Mouse (Mus musculus): ENCODE measurements at regions not wholly inside any gene's neighbourhood (a gene's known extent, or its start where the extent isn't known, plus 50 kb on each side); places are given as distances from the start of the nearest gene placed in this dataset.

DNA sequence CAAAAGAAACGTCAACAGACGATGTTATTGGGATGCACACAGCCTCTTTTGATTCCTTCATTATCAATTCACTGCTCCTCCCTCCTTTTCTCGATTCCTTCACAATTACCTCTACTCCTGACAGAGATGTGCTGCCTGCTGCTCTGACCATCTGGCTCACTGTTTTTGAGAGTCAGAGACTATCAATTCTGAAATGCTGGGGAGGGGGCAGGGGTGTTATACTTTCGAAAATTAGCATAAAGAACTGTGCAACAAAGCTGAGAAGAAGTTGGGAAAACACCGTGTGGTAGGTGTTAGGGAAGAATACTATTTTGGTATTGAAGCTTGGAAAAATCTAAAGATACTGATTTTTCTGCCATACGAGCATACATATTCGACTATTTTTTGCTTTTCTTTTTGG is 96.4 kb downstream of the Nedd1 start:
- DNase-seq: no peak

DNA sequence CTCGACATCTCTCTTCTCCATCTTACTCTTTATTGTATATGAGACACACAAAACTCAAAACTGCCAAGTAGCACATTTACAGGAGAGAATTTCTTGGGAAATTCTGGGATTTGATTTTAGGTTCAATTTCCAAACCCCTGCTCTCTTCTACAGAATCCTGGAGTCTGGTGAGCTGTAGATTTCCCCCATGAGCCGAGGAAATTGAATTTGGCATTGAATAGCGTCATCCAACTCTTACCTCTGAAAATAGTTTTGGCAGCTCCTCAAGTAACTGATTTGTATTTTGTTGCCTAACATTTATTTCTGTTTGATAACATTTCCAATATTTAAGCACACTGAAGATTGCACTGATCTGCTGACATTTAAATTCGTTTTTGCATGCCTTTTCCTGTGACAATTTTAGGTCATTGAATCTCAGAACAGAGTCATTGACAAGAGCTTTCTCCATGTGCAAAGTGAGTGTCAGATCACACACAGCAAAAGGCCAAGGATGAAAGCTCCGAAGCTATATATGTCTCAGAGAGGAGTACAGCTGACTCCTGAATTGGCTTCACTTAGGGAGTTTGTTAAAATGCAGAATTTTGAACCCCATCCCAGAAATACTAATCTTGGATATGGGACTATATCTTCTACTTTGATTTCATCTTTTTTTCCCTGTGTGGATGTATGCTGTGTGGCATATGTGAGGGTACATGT is 106.4 kb downstream of the Nedd1 start:
- DNase-seq: no peak

DNA sequence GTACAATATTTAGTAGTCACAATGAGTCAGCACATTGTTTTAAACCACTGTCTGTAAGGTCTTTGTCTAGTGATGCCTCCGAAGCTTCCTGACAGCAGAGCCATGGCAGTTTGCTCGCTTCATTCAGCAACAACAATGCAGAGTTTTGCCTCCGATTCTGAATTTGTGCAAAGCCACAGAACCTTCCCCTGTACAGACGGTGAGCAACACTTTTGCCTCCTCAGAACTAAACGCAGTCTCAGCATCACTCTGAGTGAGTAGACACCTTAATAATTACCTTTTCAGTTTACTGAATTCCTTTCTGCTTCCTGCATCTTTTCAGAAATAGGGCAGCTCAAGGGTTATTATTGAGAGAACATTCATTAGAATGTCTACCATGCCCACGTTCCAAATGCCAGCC is 107.9 kb downstream of the Nedd1 start:
- DNase-seq: no peak

DNA sequence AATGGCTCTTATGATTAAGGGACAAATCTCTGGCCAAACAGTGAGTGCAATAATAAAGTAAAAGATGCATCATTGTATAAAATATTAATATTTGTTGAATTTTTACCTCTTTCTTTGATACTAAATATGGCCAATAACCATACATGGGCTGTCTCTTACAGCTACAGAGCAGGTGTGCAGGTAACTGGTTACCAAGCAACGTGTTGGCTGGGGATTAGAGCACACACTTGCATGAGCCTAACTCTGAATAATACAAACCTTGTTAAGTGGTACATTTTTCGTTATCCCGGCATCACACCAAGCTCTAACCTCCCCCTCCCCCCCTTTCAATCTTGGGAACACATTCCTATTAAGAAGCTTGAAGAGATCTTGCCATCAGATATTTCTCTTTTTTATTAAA is 111.2 kb downstream of the Nedd1 start:
- no peak for DNase-seq

DNA sequence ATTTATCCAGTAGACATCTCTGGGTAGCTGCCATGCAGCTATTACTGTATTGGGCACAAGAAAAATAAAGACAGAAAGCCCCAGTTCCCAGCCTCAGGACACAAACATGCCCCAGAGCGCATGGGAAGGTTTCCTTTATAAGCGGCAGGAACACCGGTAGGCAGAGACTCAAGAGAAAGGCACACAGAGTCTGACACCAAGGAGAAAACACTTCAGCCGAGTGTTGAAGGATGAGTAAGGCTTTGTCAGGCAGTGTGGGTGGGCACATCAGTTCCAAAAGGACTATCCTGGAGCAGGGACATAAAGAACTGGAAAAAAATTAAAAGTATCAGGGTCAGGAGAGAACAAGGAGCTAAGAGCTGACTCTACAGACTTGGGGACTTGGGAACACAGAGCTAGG is 115.5 kb downstream of the Nedd1 start:
- no peak for DNase-seq

DNA sequence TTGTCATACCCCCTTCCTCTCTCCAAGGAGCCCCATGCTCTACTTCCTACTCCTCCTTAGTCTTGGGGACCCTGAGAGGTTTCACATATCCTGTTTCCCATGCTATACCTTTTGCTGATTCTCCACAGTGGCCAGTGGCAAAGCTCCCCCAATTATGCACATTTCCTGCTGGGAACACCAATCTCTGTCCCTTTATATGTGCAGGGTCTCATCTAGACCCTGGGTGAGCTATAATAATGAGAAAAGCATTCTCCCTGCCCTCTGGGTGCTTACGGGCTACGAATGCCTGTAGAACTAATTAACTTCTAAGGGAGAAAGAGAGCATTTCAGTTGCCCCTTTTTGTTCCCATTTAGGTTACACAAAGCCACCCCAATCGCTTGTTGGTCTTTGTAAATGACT is 116.6 kb downstream of the Nedd1 start:
- no peak for DNase-seq

DNA sequence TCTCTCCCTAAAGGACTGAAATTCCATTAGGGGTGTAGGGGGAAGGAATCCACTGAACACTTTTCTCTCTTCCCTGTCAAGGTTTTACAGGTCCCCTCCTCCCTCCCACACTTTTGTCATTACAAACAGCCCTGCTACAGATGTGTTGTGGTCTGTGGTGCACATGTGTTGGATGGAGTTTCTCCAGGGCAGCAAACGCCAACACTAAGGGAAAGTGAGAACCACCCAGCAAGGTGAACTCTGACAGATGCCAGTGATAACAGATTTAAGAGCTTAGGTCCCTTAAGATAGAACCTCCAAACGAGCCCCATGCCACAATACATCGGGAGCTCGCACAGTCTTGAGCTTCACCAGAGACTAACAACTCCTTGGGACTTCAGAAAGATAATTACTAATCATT is 122.1 kb downstream of the Nedd1 start:
- DNase-seq: no peak

DNA sequence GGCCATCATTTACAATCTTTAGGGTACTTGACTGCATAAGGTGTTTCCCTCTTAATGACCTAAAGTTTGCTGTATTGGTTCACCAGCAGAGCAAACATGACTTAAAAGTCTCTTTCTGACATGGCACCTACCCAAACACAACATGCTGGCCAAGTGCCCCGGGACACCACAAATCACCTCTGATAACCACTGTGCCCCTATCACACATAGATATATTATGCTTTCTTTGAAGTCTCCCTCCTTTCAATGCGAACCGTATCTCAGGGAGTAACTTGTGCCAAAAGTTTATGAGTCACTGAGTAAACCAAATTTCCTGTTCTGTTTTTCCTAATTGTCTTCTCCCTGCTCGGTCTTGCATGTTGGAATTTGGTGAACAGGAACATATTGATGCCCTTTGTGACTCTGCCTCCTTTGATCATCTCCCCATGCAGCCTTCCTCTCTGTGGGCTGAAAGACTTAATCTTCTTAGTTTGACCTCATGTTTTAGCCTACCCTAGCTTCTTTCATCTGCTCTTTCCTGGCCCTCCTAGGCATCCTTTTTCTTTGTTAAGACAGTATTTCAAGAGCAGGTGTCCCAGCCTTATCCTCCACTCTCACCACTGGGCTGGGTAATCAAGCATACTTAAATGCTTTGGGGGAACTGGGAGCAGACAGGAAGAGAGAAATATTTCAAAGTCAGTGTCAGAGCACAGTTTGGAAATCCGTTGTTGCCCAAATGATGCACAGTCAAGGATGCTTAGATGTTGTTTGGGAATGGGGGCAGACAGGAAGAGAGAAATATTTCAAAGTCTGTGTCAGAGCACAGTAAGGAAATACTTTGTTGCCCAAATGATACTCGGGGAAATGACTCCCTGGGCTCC is 126.5 kb downstream of the Nedd1 start:
- no peak for DNase-seq

DNA sequence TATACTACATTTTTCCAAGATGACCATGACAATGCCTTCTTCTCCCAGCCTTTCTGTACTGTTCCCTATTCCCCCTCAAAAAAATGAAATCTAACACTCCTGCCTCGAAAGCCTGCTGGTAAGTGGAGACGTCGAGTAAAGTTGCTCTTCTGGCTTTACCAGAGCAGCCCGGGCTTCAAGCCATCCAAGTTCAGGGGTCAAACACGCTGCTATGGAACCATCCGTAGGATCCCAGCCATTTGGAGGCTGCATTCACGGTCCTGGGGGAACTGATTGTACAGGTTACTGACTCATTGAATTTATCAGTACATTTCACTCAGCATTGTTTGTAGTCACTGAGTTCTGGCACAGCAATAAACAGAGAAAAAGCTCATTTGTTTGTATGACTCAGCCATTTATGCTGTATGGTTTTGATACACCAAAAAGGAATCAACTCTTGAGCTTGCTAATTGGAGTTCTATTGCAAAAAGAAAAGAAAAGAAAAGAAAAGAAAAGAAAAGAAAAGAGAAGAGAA is 128.2 kb downstream of the Nedd1 start:
- DNase-seq: no peak

DNA sequence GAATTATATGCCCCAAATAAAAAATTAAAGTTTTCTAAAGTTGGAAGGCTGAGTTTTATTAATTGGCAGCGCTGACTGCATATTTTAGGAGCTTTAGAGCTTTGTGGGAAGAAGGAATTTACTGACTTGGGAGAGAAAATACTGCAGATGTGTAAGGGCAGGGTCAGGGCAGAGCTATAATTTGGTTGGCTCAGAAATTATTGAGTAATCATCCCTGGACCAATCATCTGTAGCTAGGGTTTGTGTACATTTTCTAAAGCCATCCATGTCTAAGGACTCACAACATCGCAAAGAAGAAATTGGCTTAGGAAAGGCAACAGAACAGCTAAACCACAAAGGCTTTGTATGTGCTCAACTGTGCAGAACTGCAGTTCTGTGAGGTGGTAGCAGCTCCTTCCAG is 143.3 kb downstream of the Nedd1 start:
- DNase-seq: no peak

DNA sequence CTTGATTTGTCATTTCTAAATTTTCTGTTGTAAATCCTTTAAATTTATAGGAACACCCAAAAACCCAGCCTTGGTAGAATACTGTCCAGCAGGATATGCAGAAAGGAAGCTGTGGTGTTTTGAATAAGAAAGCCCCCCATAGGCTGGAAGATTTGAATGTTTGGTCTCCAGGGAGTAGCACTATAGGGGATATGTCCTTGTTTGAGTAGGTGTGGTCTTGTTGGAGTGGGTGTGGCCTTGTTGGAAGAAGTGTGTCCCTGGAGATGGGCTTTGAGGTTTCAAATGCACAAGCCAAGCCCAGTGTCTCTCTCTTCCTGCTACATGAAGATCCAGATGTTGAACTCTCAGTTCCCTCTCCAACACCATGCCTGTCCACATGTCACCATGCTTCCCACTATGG is 151.7 kb downstream of the Nedd1 start:
- DNase-seq: no peak

DNA sequence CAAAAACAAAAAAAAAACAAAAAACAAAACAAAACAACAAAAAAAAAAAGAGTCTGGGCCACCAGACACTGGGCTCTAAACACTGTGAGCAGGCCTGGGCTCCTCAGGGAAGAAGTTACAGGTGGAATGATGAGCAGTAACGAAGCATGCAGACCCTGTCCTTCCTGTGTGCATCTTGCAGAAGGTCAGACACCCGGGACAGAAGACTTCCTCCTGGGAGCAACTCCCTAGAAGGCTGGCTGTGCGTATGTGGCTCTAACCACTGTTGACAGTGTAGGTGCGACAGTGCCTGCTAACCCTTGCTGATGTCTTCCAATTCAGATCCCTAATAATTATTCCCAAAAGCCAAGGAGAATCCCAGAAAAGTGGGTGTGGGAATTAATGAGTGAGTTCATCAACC is 164.8 kb downstream of the Nedd1 start:
- no peak for DNase-seq

DNA sequence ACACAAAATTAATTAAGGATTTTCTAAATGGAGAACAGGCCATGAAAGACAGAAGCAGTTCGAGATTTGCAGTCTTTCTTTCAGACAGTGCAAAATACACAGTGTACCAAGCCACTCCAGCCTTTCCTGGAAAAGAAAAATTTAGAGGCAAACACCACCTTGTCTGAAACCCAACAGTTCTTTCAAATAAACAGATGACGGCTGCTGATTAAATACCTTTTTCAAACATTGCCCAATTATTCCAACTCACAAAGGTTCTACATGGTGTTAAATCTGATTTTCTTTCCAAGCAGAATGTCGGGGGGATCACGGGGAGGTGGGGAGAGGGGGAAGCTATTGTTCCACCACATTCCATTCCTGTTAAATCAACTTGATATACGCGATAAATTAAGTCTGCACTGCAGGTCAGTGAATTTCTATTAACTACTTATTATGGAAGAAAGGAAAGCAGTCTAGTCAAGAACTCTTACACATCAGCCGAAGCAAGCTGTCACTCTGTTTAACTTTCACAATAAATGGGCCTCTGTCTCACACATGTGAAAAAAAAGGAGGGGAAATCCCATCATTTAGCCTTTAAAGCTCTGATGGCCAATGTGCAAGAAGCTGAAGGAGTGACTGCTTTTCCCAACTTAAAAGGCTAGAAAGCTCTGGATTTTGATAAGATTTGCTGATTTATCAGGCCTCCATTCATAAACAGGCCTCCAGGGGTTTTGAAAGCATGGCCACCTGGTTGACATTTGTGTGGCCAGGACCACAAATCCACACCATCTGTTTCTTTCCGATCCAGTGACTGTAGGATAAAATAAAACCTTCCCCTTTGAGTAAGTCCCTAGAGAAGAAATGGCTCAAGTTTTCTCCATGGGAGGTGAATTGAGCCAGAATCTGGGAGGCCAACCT is 165.4 kb downstream of the Nedd1 start:
- DNase-seq: no peak

DNA sequence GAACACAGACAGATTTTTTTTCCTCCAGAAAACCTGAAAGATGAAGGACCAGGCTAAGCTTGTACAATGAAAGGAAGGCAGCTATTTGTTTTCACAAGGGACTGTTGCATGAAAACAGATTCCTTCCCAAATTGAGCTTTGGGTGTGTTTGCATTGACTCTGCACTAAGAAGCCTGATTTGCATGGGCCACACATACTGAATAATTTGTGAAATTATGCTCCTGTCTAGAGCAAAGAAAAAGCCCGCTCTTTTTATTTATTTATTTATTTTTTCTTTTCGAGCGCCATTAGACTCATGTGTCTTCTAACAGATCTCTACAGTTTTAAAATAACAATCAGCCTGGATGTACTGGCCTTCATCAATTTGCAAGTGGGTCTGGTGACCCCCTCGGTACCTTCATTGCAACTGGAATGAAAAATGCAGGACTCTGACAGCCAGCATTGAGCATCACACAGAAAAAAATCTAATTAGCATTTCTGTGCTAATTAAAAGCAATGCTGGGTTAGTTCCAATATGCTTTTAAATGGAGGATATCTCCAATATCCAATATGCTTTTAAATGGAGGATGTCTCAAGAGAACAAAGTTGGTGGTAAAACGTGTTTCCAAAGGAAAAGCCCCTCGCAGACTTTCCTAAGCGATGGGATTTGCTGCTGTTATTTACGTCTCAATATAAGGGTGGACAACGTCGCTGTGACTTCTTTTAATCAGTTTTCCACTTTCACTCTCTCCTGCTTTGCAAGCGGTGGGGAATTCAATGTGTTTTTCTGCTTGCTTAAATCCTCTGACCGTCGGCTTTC is 166.3 kb downstream of the Nedd1 start:
- DNase-seq: no peak

DNA sequence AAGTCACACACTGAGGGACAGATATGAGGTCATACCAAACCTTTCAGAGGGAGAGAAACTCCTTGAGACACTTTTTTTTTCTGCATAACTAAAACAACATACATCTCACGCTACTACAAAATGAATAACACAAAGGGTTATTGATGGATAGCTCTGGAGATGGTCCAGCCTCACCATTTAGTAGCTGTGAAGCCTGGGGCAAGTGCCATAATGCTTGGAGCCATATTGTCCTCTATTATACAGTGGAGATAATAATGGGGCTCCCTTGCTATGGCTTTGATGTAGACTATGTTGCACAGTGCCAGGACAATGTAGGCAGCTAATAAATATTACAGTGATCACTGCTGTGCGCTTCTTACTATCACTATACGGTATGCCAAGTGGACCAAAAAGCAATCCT is 168.3 kb downstream of the Nedd1 start:
- DNase-seq: no peak

DNA sequence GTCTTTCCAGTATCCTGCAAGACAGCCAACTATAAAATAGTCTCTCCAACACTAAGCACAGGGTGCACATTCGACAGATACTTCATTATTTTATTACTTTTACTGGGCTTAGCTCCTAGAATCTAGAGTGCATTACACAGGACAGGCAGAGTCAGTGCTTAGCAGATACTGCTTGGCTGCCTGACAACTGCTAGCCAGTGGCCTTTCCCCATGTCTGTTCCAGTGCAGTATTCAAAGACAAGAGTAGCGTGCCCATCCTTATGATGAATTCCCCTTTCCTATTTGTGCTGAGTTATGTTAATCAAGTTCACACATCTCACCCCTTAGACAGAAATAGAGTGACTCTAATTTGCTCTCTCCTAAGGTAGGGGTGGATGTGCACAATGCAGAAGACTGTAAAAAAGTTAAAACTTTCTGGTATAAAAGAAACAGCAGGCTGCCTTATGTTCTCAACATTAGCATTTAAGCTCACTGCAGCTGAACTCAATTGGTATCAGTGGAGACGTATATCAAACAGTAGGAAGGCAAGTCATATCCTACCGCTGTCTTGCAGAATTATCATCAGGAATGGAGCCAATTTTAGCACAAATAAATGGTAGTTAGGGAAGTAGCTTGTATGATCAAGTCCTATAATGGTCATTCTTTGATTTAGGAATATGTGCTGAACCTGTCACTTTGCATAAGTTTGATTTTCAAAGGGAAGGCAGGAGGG is 173.2 kb downstream of the Nedd1 start:
- DNase-seq: no peak

DNA sequence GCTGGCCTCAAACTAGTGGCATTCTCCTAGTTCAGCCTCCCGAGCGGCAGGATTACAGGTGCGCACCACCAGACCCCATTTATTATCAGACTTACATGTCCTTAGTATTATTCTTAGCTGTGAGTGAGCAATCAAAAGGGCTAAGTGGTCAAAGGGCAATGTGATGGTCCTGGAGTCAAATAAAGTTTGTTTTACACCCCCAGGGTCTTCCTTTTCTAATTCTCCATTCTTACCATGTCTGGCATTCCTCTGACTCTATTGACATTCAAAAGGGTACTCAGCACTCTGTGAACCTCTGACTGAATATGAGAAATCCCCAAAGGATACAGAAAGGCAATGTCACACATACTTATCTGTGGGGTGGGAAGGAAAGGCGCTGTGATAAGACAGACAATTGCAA is 183.8 kb downstream of the Nedd1 start:
- DNase-seq: no peak

DNA sequence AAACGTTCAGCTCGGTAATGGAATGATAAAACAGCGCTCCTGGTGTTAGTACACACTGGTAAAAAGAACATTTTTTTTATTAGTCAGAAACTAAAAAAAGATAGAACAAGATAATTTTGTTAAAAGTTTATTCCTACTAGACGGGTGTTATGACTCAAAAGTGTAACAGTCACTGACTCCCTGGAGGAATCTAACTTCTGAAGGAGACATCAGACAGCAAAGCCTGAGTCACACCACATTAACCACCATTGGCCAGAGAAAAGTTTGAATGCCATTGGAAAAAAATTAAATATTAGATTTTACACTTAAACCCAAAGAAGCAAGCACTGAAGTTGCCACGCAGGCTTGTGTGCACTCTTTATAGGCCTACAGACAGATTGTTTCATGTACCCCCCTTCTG is 205.3 kb downstream of the Nedd1 start:
- DNase-seq: no peak

DNA sequence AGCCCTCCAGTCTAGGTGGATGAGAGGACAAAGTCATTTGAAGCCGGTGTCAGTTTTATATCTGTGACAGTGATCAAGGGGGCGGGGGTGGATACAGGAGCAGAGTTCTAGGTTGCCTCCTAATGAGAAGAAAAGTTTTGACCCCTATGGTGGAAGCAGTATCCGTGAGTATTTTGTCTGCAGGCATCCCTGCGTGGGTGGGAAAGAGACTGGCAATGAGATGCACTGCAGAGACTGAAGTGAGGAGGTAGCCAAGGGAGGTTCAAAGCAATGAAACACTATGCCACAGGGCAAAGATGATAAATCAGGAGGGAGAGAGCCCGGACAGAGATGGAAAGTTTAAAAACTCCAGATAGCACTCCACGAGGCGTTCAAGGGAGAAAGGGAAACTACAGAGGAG is 210.5 kb downstream of the Nedd1 start:
- no peak for DNase-seq

DNA sequence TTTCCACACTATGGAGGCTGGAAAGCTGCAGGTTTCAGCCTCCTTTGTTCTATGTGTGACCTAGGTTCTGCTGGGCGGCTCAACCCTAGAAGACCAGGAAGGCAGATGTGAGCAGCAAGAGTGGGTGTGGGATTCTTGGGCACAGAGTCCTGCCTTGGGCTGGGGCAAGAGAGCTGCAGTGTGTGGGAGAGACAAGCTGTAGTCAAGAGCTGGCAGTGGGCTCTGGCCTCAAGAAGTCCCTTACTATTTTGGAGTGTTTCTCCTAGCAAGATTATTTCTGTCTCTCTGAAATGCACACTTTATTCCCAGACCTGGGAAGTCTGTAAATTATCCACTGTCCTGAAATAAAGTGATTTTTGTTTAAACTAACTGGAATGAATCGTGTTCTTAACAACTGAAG is 211.5 kb downstream of the Nedd1 start:
- no peak for DNase-seq

DNA sequence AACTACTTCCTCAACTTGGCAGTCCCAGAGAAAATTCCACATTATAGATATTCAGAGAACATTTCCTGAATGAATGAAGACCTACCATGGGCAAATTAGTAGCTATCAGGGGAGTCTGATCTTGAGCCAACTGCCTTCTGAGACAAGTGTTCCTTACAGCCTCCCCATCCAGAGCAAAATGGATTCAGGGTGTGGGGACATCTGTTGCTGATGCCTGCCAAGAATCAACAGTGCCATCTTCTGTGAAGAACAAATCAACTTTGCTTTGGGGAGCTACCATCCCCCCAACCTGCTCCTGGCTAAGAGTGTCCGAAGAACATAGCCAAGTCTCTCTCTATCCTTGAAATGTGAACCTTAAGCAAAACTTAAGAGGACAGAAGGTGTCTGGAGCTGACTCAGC is 217.9 kb downstream of the Nedd1 start:
- DNase-seq: no peak

DNA sequence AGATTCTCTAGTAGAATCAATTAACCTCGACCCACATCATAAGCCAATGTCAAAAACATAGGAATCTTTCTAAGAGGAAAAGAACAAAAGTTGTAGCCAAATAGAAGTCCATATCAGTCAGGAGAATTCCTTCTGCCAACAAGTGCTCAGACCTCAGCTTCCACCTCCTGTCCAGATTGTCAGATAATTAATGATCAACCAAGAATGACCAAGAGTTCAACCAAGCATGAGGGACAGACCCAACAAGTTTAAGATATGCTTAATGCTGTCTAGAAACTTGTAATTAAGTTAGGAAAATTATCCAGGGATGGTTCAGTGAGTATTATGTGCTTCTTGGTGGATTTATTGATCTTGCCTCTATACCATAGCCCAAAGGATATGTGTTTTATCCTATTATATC is 238.6 kb downstream of the Nedd1 start:
- DNase-seq: no peak
